In the genomic region with DNA sequence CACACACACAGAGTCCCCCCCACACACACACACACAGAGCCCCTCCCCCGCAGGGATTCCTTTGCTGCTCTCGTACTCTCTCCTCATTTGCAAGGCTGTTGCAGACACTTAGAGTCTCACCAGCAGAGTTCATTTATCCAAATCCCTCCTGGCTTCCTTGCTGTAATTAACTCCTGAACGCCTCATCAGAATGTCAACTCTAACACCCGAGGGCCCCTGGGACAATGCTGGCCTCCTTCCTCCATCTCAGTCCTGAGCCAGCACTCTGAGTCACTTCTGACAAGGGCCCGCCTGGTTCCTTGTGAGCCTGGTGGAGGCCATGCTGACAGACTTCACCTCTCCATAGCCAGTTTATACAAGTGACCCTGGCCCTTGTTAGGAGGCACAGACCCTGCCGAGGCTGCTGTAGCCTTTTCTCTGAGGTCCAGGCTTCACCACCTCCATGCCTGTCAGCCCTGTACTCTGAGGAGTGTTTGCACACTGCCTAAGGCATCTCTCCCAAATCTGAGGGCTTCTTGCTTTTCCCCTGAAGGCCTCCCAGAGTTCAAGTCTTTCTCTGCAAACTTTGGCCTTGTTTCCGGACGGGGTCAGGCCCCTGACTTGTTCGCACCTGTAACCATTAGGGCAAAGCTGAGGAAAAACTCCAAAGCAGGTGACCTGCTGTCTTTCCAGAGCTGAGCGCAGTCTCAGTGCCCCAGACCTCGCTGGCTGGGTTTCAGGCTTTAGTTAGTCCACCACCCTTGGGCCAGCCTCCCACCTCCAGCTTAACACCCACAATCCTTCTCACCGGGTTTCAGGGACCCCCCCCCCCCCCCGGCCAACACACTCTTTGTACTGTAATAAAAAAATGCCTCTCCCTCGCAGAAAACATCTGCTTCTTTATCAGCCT, we compare ENCODE assay signal across 8 mouse cellular contexts. TPM values are rescaled to one million over a fixed set of nuclear protein-coding genes. Genes with fewer than 3 reads are reported as not detected.
DNase-seq lines count a peak whose midpoint lies in the region; TF ChIP-seq lines count a peak whose summit lies in the region.

No protein-coding gene starts in this region.

- H3K36me3 ChIP-seq in kidney, adult 2 months (ENCODE audit: control insufficient read depth, insufficient read depth, low read length), result no peaks in the 10 kb centered on the region

- intact Hi-C loops in left cerebral cortex, postnatal 36 days (cut with DNase I), result no loop called here

- H3K4me3 ChIP-seq in kidney, adult 2 months (ENCODE audit: insufficient read depth, low read depth, low read length), result no peak overlapping the region

- no peak overlapping the region for H3K27ac ChIP-seq in kidney, adult 2 months (ENCODE audit: insufficient read depth, low read depth, low read length)

- no peak for TF ChIP-seq CTCF in kidney, adult 2 months (conservative IDR thresholded peaks at IDR 0.05; ENCODE audit: insufficient read depth, insufficient read length, low read depth, low read length)

- H3K4me1 ChIP-seq in kidney, adult 2 months (ENCODE audit: control insufficient read depth, insufficient read depth, low read length), result no peaks in the 10 kb centered on the region

- peak; percentile 68 for DNase-seq in urinary bladder, postnatal 14 days (ENCODE audit: low spot score)
- no peak for DNase-seq in urinary bladder, postnatal 10 days (ENCODE audit: low spot score)
- peak; percentile 71 for DNase-seq in embryo, embryonic 11 days
- peak; percentile 86 for DNase-seq in heart, adult 18-20 months
- peak; percentile 40 for DNase-seq in kidney, adult 2 months
- DNase-seq in mesoderm, embryonic 11.5 days (ENCODE audit: low read depth, low spot score), result peak; percentile 42
- peak; percentile 61 to 76 for DNase-seq in urinary bladder, postnatal 36 days (ENCODE audit: low spot score in 2 of 2)
- DNase-seq in left cerebral cortex, postnatal 36 days (ENCODE audit: low spot score in 2 of 2), result no peak

- no peak for TF ChIP-seq POLR2A in kidney, adult 2 months (IDR thresholded peaks at IDR 0.05; ENCODE audit: low read depth, low read length)

- WGBS in kidney, adult 2 months, result 45% methylated on average over 14 of the region's 14 CpGs

- H3K27me3 ChIP-seq in kidney, adult 2 months (replicated peaks; ENCODE audit: control insufficient read depth, insufficient read depth, low read length), result no peaks in the 10 kb centered on the region

RNA-seq across cellular contexts. Expression of a gene that starts 45.4 kb away (rescaled TPM):
- 1 to 10 TPM; 3.9 to 4.6 TPM for total RNA-seq in heart, adult 18-20 months (2021)
- polyA plus RNA-seq in kidney, adult 2 months (2012; rRNA removed), result 4.2 and 4.6 TPM in 2 replicates
- total RNA-seq in left cerebral cortex, postnatal 36 days (2021), result 1 to 10 TPM; 8.7 to 9.2 TPM

RNA-seq across cellular contexts. Expression of a gene that starts 45.7 kb away (rescaled TPM):
- 1 to 10 TPM; 1.8 to 2.9 TPM for total RNA-seq in heart, adult 18-20 months (2021)
- 6.1 and 6.4 TPM in 2 replicates for polyA plus RNA-seq in kidney, adult 2 months (2012; rRNA removed)
- 1 to 10 TPM; 3.8 to 4.7 TPM for total RNA-seq in left cerebral cortex, postnatal 36 days (2021)

RNA-seq across cellular contexts. Expression of a gene that starts 55.5 kb away (rescaled TPM):
- 1 to 10 TPM; 3.4 to 5.2 TPM for total RNA-seq in heart, adult 18-20 months (2021)
- 4.6 and 5.9 TPM in 2 replicates for polyA plus RNA-seq in kidney, adult 2 months (2012; rRNA removed)
- 10 to 100 TPM; 48.4 to 53.4 TPM for total RNA-seq in left cerebral cortex, postnatal 36 days (2021)

Comparison
In these comparisons a context has a peak if more than half of its experiments do, and no peak if none do; other contexts are left out.
1. DNase-seq: peak in urinary bladder, postnatal 14 days (single experiment), embryo, embryonic 11 days (single experiment), heart, adult 18-20 months (2 of 2), kidney, adult 2 months (single experiment), mesoderm, embryonic 11.5 days (single experiment) and urinary bladder, postnatal 36 days (2 of 2); none in urinary bladder, postnatal 10 days (single experiment) and left cerebral cortex, postnatal 36 days (0 of 2).
2. RNA of a gene that starts 55.5 kb away (total RNA-seq): 48.4 to 53.4 TPM in left cerebral cortex, postnatal 36 days; 3.4 to 5.2 TPM in heart, adult 18-20 months; every median in the first group is over 4 times any median in the second.